Mouse (Mus musculus): ENCODE data around the gene Hyal2. TPM values are rescaled to one million over a fixed set of nuclear protein-coding genes. Genes with fewer than 3 reads are reported as not detected.

Hyal2 gene
- polyA plus RNA-seq, 1 experiment from 2014 or later: 87.4 TPM

DNA sequence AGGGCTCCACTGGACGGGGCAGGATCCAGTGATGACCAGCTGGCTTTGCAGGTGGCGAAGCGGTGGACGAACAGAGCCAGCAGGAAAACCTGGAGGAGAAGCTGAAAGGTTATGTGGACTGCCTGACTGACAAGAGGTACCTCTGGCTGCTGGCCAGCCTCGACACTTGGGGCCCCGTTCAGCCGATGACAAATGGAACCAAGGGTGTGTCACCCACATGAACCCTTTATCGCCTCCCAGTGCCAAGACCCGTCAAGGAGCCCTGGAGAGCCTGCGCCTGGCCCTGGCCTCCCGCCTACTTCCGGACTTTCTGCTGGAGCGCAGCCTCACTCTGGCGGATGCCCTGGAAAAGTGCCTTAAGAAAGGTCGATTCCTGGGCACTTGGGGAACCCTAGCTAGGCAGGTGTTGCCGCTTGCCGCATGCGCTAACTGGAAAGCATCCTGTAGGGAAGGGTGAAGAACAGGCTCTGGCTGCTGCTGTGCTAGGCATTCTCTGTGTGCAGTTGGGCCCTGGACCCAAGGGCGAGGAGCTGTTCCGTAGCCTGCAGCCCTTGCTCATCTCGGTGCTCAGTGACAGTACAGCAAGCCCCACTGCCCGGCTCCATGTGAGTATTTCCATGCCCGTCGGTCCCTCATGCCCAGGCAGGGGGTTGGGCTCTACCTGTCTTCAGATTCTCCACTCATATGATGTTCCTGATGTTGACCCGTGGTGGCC is 22.5 kb downstream of the Hyal2 start:
- Histone ChIP-seq H3K36me3 (ENCODE audit: control insufficient read depth, insufficient read depth) (peaks cover 28% of the 10 kb centered on the region), H3K4me2 (ENCODE audit: low read depth, low read length) (peak overlapping the region; percentile 44), H3K9me3 (replicated peaks; ENCODE audit: control insufficient read depth, low read length) (no peaks in the 10 kb centered on the region), H3K27me3 (ENCODE audit: control insufficient read depth, insufficient read depth, low read length) (no peaks in the 10 kb centered on the region), H3K4me1 (ENCODE audit: control insufficient read depth, insufficient read depth, low read length) (peaks cover 58% of the 10 kb centered on the region), H3K4me3 (ENCODE audit: low read length) (peak overlapping the region; percentile 12; the same call in 1 of the 2 replicates), H3K9ac (ENCODE audit: low read length) (peak overlapping the region; percentile 51), H3K27ac (ENCODE audit: low read length) (peak overlapping the region; percentile 73)
- 62% methylated on average over 25 of the region's 25 CpGs for WGBS
- no peak for ATAC-seq (replicated peaks; ENCODE audit: extremely low read depth, insufficient read depth, low FRiP score)

DNA sequence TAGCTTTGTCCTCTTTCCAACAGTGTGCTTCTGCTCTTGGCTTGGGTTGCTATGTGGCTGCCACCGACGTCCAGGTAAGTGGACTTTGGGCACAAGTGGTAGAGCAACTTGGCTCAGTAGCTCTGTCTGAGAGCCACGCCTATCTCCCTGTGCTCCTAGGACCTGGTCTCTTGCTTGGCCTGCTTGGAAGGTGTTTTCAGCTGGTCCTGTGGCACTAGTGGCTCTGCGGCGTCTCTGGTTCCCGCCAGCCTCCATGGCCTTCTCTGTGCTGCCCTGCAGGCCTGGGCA is 23.0 kb downstream of the Hyal2 start:
- ATAC-seq (replicated peaks; ENCODE audit: extremely low read depth, insufficient read depth, low FRiP score): no peak
- WGBS: 89% methylated on average over 6 of the region's 6 CpGs

DNA sequence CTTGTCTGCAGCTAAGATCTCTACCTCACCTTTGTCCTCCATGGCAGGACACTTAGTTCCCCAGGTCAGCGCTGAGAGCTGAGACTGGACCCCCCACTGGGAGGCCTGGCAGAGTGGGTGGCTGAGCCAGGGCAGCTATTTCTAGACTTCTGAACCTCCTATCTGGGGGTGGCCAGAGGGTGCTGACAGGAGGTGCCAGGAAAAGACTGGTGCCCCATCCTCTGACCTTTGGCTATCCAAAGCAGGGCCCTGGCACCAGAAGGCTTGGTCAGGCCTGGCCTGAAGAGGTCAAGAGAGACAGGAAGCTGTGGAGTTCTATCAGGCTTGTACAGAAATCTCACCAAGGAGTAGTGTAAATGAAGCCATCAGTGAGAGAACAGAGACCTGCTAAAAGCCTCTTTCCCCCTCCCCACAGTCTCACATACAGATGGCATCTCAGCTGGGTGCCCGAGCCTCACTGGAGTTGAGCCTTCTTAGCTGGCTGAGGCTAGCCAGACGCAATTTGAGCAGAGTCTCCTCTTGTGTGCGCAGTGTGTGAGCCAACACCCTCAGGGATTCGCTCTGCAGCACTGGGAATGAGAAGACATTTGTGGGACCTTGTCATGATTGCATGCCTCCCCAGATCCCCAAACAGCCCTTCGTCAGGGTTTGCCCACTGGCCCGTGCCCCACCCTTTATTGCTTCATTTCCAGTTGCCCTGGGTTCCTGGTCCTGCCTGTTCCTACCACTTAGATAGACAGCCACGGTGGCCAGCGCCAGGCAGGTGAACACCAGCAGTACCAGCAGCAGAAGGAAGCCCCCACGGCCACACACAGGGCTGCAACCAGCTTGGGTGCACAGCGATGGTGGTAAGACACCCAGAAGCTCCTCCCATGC is 25.6 kb downstream of the Hyal2 start:
- Histone ChIP-seq H3K27ac (ENCODE audit: low read length) (peak overlapping the region; percentile 87), H3K9me3 (replicated peaks; ENCODE audit: control insufficient read depth, low read length) (no peaks in the 10 kb centered on the region), H3K9ac (ENCODE audit: low read length) (peak overlapping the region; percentile 50), H3K4me2 (ENCODE audit: low read depth, low read length) (peak overlapping the region; percentile 9; the same call in 1 of the 2 replicates), H3K27me3 (ENCODE audit: control insufficient read depth, insufficient read depth, low read length) (no peaks in the 10 kb centered on the region), H3K4me1 (ENCODE audit: control insufficient read depth, insufficient read depth, low read length) (peaks cover 62% of the 10 kb centered on the region), H3K4me3 (ENCODE audit: low read length) (no peak overlapping the region), H3K36me3 (ENCODE audit: control insufficient read depth, insufficient read depth) (peaks cover 28% of the 10 kb centered on the region)
- WGBS: 75% methylated on average over 11 of the region's 11 CpGs
- 0 out of 2 replicates have a peak, but pooled peaks have one; percentile 24 for ATAC-seq (replicated peaks; ENCODE audit: extremely low read depth, insufficient read depth, low FRiP score)

More for the DNA sequence above, 23.0 kb downstream of the Hyal2 start:
- H3K4me1 ChIP-seq (ENCODE audit: control insufficient read depth, insufficient read depth, low read length): peaks cover 58% of the 10 kb centered on the region
- peaks cover 28% of the 10 kb centered on the region for H3K36me3 ChIP-seq (ENCODE audit: control insufficient read depth, insufficient read depth)
- H3K4me2 ChIP-seq (ENCODE audit: low read depth, low read length): peak overlapping the region; percentile 44; the same call in 1 of the 2 replicates
- no peaks in the 10 kb centered on the region for H3K27me3 ChIP-seq (ENCODE audit: control insufficient read depth, insufficient read depth, low read length)
- no peak overlapping the region for H3K9ac ChIP-seq (ENCODE audit: low read length)
- H3K4me3 ChIP-seq (ENCODE audit: low read length): no peak overlapping the region
- no peaks in the 10 kb centered on the region for H3K9me3 ChIP-seq (replicated peaks; ENCODE audit: control insufficient read depth, low read length)
- no peak overlapping the region; the same call in 1 of the 2 replicates for H3K27ac ChIP-seq (ENCODE audit: low read length)

DNA sequence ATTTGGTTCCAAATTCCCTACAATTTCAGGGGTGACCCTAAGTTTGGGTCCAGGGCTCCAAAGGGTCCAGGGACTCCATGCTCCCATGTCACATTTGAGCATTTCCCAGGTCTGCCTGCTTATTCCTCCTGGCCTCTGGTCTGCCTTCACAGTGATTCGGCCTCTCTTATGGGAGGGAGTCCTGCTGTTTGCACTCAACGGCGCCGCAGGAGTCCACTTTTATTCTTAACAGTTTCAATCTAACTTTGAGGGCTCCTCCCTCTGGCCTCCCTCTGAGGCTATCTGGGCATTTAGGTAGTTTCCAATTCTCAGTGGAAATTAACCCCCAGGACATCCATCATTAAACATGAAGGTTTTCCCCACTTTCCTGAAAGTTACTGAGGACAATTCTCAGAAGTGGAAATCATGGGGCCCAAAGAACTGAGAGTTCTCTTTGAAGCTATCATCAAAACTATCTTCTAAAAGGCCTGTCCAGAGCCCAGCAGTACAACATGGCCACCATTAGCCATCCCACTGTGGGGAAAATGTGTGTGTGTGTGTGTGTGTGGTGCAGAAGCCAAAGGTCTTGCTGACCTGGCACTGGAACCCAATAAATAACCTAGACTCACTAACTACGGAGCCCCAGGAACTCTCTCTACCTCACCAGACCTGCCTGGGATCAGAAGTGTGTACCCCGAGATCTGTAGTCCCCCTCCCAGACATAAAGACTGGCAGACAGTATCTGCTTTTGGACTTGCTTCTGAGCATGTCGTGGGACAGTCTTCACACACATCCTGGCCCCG is 26.7 kb downstream of the Hyal2 start:
- Histone ChIP-seq H3K4me1 (ENCODE audit: control insufficient read depth, insufficient read depth, low read length) (peaks cover 51% of the 10 kb centered on the region), H3K27me3 (ENCODE audit: control insufficient read depth, insufficient read depth, low read length) (no peaks in the 10 kb centered on the region), H3K4me2 (ENCODE audit: low read depth, low read length) (no peak overlapping the region), H3K4me3 (ENCODE audit: low read length) (no peak overlapping the region), H3K36me3 (ENCODE audit: control insufficient read depth, insufficient read depth) (peaks cover 28% of the 10 kb centered on the region), H3K9me3 (replicated peaks; ENCODE audit: control insufficient read depth, low read length) (no peaks in the 10 kb centered on the region), H3K9ac (ENCODE audit: low read length) (peak overlapping the region; percentile 16; the same call in 1 of the 2 replicates), H3K27ac (ENCODE audit: low read length) (peak overlapping the region; percentile 37; the same call in 1 of the 2 replicates)
- no peak for ATAC-seq (replicated peaks; ENCODE audit: extremely low read depth, insufficient read depth, low FRiP score)
- 78% methylated on average over 8 of the region's 8 CpGs for WGBS

DNA sequence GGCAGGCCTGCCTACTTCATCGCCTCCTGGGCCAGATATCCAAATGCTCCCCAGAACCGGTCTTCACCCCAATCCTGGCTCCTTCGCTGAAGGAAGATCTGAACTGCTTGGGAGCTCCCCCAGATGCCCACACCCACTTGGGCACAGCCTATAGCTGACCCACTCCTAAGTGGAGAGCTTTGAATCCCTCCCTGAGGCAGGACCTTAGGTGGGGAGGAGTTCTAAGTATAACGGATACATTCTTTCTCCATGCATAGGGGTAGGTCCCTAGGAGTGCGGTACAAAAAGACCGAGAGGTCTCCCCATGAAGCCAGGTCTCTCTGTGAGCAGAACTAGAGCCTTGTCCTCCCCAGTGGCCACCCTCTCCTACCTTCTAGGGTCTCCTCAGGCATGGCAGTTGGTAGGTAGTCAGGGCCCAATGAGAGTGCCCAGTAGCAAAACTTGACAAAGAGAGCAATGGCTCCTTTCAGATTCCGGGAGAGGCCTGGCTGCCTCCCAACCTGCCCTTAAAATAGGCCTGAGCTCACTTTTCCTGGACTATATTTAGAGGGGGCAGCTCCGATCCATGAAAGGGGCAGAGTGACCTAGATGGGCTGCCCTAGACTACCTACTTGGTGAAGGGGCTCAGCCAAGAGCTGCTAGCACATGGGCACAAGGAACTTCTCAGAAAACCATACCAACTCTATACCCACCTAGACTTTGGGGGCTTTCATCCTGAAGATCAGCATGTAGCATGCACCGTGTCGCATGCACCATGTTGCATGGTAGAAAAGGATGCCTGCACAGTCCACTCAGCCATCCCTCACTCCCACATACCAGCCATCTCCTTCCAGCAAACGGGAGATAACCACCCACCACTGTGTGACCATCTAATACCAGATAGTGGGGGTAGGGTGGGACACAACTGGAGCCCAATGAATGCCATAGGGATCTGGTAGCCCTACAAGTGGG is 29.1 kb downstream of the Hyal2 start:
- Histone ChIP-seq H3K36me3 (ENCODE audit: control insufficient read depth, insufficient read depth) (peaks cover 17% of the 10 kb centered on the region), H3K4me2 (ENCODE audit: low read depth, low read length) (peak overlapping the region; percentile 76), H3K27me3 (ENCODE audit: control insufficient read depth, insufficient read depth, low read length) (no peaks in the 10 kb centered on the region), H3K4me1 (ENCODE audit: control insufficient read depth, insufficient read depth, low read length) (peaks cover 31% of the 10 kb centered on the region), H3K27ac (ENCODE audit: low read length) (peak overlapping the region; percentile 96), H3K9me3 (replicated peaks; ENCODE audit: control insufficient read depth, low read length) (no peaks in the 10 kb centered on the region), H3K4me3 (ENCODE audit: low read length) (peak overlapping the region; percentile 52), H3K9ac (ENCODE audit: low read length) (peak overlapping the region; percentile 79)
- peak; percentile 84 for ATAC-seq (replicated peaks; ENCODE audit: extremely low read depth, insufficient read depth, low FRiP score)
- whole genome bisulfite sequencing: 53% methylated on average over 11 of the region's 11 CpGs

DNA sequence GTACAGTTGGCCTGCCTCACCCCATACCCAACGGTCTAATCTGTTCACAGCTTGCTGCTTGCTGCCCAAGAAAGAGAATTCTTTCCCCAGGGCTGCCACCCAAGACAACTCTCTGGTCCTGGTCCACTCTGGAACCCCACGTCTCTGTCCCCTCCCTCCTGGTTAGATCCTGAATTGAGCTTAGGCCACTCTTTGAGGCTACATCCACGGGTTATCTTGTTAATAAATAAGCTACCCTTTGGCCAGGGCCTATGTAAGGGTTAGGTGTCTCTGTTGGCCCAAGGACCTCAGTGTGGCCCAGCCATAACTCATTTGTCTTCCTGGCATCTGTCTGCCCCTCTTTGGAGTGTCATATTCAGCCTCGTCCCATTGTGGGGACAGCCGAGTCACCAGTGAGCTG is 30.6 kb downstream of the Hyal2 start:
- H3K27ac ChIP-seq (ENCODE audit: low read length): no peak overlapping the region
- H3K9ac ChIP-seq (ENCODE audit: low read length): no peak overlapping the region
- WGBS: 75% methylated on average over 5 of the region's 5 CpGs
- peaks cover 8% of the 10 kb centered on the region for H3K36me3 ChIP-seq (ENCODE audit: control insufficient read depth, insufficient read depth)
- H3K9me3 ChIP-seq (replicated peaks; ENCODE audit: control insufficient read depth, low read length): no peaks in the 10 kb centered on the region
- no peak overlapping the region for H3K4me3 ChIP-seq (ENCODE audit: low read length)
- no peak overlapping the region for H3K4me2 ChIP-seq (ENCODE audit: low read depth, low read length)
- no peaks in the 10 kb centered on the region for H3K27me3 ChIP-seq (ENCODE audit: control insufficient read depth, insufficient read depth, low read length)
- peaks cover 23% of the 10 kb centered on the region for H3K4me1 ChIP-seq (ENCODE audit: control insufficient read depth, insufficient read depth, low read length)
- ATAC-seq (replicated peaks; ENCODE audit: extremely low read depth, insufficient read depth, low FRiP score): no peak

DNA sequence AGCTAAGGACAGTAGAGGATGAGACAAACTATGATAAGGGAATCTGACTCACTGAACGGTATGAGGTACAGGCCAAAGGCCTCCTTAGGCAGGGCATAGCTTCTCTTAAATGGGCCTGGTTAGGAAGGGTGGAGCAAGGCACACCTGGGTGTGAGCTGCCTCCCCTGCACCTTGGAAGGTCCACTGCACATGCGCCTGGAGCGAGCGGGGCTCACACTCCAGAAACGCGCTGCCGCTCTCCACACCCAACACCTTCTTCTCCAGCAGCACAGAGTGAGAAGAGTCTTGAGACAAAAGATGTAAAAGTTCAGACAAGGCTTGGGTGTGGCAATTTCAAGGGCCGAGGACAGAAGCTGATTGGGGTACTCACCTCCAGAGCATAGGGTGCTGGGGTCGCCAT is 31.7 kb downstream of the Hyal2 start:
- no peak for ATAC-seq (replicated peaks; ENCODE audit: extremely low read depth, insufficient read depth, low FRiP score)
- H3K27me3 ChIP-seq (ENCODE audit: control insufficient read depth, insufficient read depth, low read length): no peaks in the 10 kb centered on the region
- peaks cover 13% of the 10 kb centered on the region for H3K4me1 ChIP-seq (ENCODE audit: control insufficient read depth, insufficient read depth, low read length)
- no peak overlapping the region for H3K27ac ChIP-seq (ENCODE audit: low read length)
- no peak overlapping the region for H3K4me2 ChIP-seq (ENCODE audit: low read depth, low read length)
- H3K4me3 ChIP-seq (ENCODE audit: low read length): no peak overlapping the region
- no peaks in the 10 kb centered on the region; the same call in 1 of the 2 replicates for H3K36me3 ChIP-seq (ENCODE audit: control insufficient read depth, insufficient read depth)
- 86% methylated on average over 9 of the region's 9 CpGs for WGBS
- H3K9ac ChIP-seq (ENCODE audit: low read length): no peak overlapping the region
- H3K9me3 ChIP-seq (replicated peaks; ENCODE audit: control insufficient read depth, low read length): no peaks in the 10 kb centered on the region

DNA sequence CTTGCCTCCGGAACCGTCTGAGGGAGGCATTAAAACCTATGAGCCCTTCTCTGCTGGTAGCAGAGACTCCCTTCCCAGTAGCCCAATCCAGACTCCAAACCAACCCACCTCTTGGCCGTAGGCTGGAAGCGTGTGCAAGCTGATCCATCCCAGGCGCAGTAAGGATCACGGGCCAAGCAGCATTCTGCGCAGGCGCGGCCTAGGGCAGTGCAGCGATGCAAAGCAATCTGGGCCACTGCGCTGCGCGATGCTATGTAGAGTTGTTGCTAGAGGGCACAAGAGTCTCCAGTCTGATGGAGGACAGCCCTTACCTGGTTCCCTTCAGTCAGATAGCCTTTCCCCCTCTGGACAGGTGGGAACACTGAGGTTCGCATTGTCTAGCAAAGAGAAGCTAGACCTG is 32.1 kb downstream of the Hyal2 start:
- H3K4me3 ChIP-seq (ENCODE audit: low read length): no peak overlapping the region
- no peaks in the 10 kb centered on the region for H3K9me3 ChIP-seq (replicated peaks; ENCODE audit: control insufficient read depth, low read length)
- H3K27ac ChIP-seq (ENCODE audit: low read length): no peak overlapping the region
- no peak overlapping the region for H3K4me2 ChIP-seq (ENCODE audit: low read depth, low read length)
- H3K27me3 ChIP-seq (ENCODE audit: control insufficient read depth, insufficient read depth, low read length): no peaks in the 10 kb centered on the region
- WGBS: 68% methylated on average over 14 of the region's 14 CpGs
- H3K9ac ChIP-seq (ENCODE audit: low read length): no peak overlapping the region
- H3K36me3 ChIP-seq (ENCODE audit: control insufficient read depth, insufficient read depth): no peaks in the 10 kb centered on the region
- peaks cover 15% of the 10 kb centered on the region for H3K4me1 ChIP-seq (ENCODE audit: control insufficient read depth, insufficient read depth, low read length)
- no peak for ATAC-seq (replicated peaks; ENCODE audit: extremely low read depth, insufficient read depth, low FRiP score)

All from heart, embryonic 16.5 days (tissue).